Mouse (Mus musculus) MEL (cell line): ENCODE measurements around the gene Fbxl16. TPM values are rescaled to one million over a fixed set of nuclear protein-coding genes. Genes with fewer than 3 reads are reported as not detected.
A peak's percentile ranks its signal among the peaks of the same experiment; 100 is the strongest.

Source experiments
- DNase-seq: peaks from one replicate; pipeline ENCODE4 v3.0.0; 2011; ENCODE audit warnings: low read depth, low spot score
- H3K27ac ChIP-seq: 2 replicates; pipeline ENCODE4 v1.5.1; 2012; ENCODE audit warnings: low read depth, mild to moderate bottlenecking, control low read depth, low read length, moderate library complexity; ENCODE audit not compliant: control insufficient read depth
- H3K27me3 ChIP-seq, 2 experiments: fragments of 150-350 bp in 1 of 2; sonication (generic) in 1 of 2; 2 replicates each; pipeline ENCODE4 v1.6.1; 2012; ENCODE audit warnings: low read length in 2 of 2, mild to moderate bottlenecking in 2 of 2, improper control_type of control experiment in 1 of 2, moderate library complexity in 1 of 2; ENCODE audit not compliant: insufficient read depth in 2 of 2, control insufficient read depth in 1 of 2
- H3K36me3 ChIP-seq, 2 experiments: 2 replicates each; pipeline ENCODE4 v1.6.1; 2012 to 2014; ENCODE audit warnings: low read length in 2 of 2, improper control_type of control experiment in 1 of 2, inconsistent platforms in 1 of 2, mild to moderate bottlenecking in 1 of 2; ENCODE audit not compliant: insufficient read depth in 2 of 2, control insufficient read depth in 1 of 2
- H3K4me1 ChIP-seq, 2 experiments: fragments of 150-350 bp in 1 of 2; sonication (generic) in 1 of 2; 2 replicates each; pipeline ENCODE4 v1.6.1; 2012; ENCODE audit warnings: low read length in 2 of 2, improper control_type of control experiment in 1 of 2, mild to moderate bottlenecking in 1 of 2; ENCODE audit not compliant: insufficient read depth in 2 of 2, control insufficient read depth in 1 of 2
- H3K4me3 ChIP-seq, 2 experiments: fragments of 150-350 bp in 1 of 2; sonication (generic) in 1 of 2; 2 replicates each; pipeline ENCODE4 v1.5.1; 2012; ENCODE audit warnings: low read depth in 2 of 2, low read length in 2 of 2, mild to moderate bottlenecking in 2 of 2, moderate library complexity in 2 of 2, control low read depth in 1 of 2, improper control_type of control experiment in 1 of 2; ENCODE audit not compliant: control insufficient read depth in 1 of 2, insufficient read depth in 1 of 2
- H3K79me2 ChIP-seq: 2 replicates; pipeline ENCODE4 v1.6.1; 2012; ENCODE audit warnings: mild to moderate bottlenecking, low read length, moderate library complexity; ENCODE audit not compliant: control insufficient read depth, poor library complexity, insufficient read depth
- H3K9ac ChIP-seq: 2 replicates; pipeline ENCODE4 v1.6.1; 2012; ENCODE audit warnings: low read depth, mild to moderate bottlenecking, control low read depth, low read length, moderate library complexity; ENCODE audit not compliant: control insufficient read depth, poor library complexity, severe bottlenecking
- H3K9me3 ChIP-seq: fragments of 150-350 bp; sonication (generic); replicated peaks from 2 replicates; pipeline ENCODE4 v1.6.1; 2012; ENCODE audit warnings: mild to moderate bottlenecking, low read length, improper control_type of control experiment, moderate library complexity; ENCODE audit not compliant: insufficient read depth
- BHLHE40 ChIP-seq: IDR thresholded peaks from 2 replicates; pipeline ENCODE4 v1.6.1; 2012; ENCODE audit warnings: low read depth, mild to moderate bottlenecking, inconsistent platforms, low read length, improper control_type of control experiment, borderline replicate concordance
- CHD2 ChIP-seq: IDR thresholded peaks from 2 replicates; pipeline ENCODE4 v1.6.1; 2011; ENCODE audit warnings: low read length, improper control_type of control experiment
- CTCF ChIP-seq, 3 experiments: IDR thresholded peaks in 2 of 3; conservative IDR thresholded peaks in 1 of 3; 2 replicates each; pipeline ENCODE4 v1.5.1; 2011 to 2012; ENCODE audit warnings: low read length in 3 of 3, low read depth in 2 of 3, mild to moderate bottlenecking in 2 of 3, improper control_type of control experiment in 1 of 3, inconsistent platforms in 1 of 3, mixed read lengths in 1 of 3, moderate library complexity in 1 of 3; ENCODE audit not compliant: control insufficient read depth in 1 of 3, insufficient read depth in 1 of 3, poor library complexity in 1 of 3, severe bottlenecking in 1 of 3
- E2F4 ChIP-seq: IDR thresholded peaks from 2 replicates; pipeline ENCODE4 v1.6.1; 2011; ENCODE audit warnings: low read depth, low read length, improper control_type of control experiment, borderline replicate concordance
- ELF1 ChIP-seq: IDR thresholded peaks from 2 replicates; pipeline ENCODE4 v1.6.1; 2014; ENCODE audit warnings: low read depth, mild to moderate bottlenecking, inconsistent platforms, low read length, improper control_type of control experiment, moderate library complexity
- ETS1 ChIP-seq: IDR thresholded peaks from 2 replicates; pipeline ENCODE4 v1.6.1; 2012; ENCODE audit warnings: low read depth, mild to moderate bottlenecking, inconsistent platforms, low read length, improper control_type of control experiment, moderate library complexity
- HCFC1 ChIP-seq: IDR thresholded peaks from 2 replicates; pipeline ENCODE4 v1.6.1; 2012; ENCODE audit warnings: low read depth, mild to moderate bottlenecking, inconsistent platforms, low read length, improper control_type of control experiment, moderate library complexity
- JUND ChIP-seq: IDR thresholded peaks from 2 replicates; pipeline ENCODE4 v1.6.1; 2011; ENCODE audit warnings: low read depth, mild to moderate bottlenecking, improper control_type of control experiment, low read length
- KAT2A ChIP-seq: conservative IDR thresholded peaks from 2 replicates; pipeline ENCODE4 v1.6.1; 2012; ENCODE audit warnings: low read depth, low read length, improper control_type of control experiment, inconsistent platforms
- MAFK ChIP-seq: IDR thresholded peaks from 2 replicates; pipeline ENCODE4 v1.6.1; 2011; ENCODE audit warnings: low read depth, mild to moderate bottlenecking, low read length, improper control_type of control experiment, borderline replicate concordance
- MAX ChIP-seq: IDR thresholded peaks from 2 replicates; pipeline ENCODE4 v1.6.1; 2011; ENCODE audit warnings: low read length, improper control_type of control experiment
- MAZ ChIP-seq: IDR thresholded peaks from 2 replicates; pipeline ENCODE4 v1.6.1; 2012; ENCODE audit warnings: low read depth, mild to moderate bottlenecking, inconsistent platforms, low read length, improper control_type of control experiment
- MEF2A ChIP-seq: IDR thresholded peaks from 2 replicates; pipeline ENCODE4 v1.6.1; 2014; ENCODE audit warnings: low read depth, mild to moderate bottlenecking, inconsistent platforms, low read length, improper control_type of control experiment; ENCODE audit not compliant: poor library complexity, insufficient replicate concordance, severe bottlenecking; ENCODE audit errors: extremely low read depth
- MXI1 ChIP-seq: IDR thresholded peaks from 2 replicates; pipeline ENCODE4 v1.6.1; 2011; ENCODE audit warnings: mild to moderate bottlenecking, low read depth, low read length, improper control_type of control experiment
- MYB ChIP-seq: IDR thresholded peaks from 2 replicates; pipeline ENCODE4 v1.6.1; 2011; ENCODE audit warnings: mild to moderate bottlenecking, low read depth, low read length, improper control_type of control experiment
- MYC ChIP-seq: IDR thresholded peaks from 2 replicates; pipeline ENCODE4 v1.6.1; 2011; ENCODE audit warnings: low read depth, mild to moderate bottlenecking, low read length, improper control_type of control experiment, moderate library complexity
- NELFE ChIP-seq: IDR thresholded peaks from 2 replicates; pipeline ENCODE4 v1.6.1; 2011; ENCODE audit warnings: low read depth, low read length, improper control_type of control experiment
- NRF1 ChIP-seq: IDR thresholded peaks from 2 replicates; pipeline ENCODE4 v1.6.1; 2014; ENCODE audit warnings: low read depth, mild to moderate bottlenecking, inconsistent platforms, low read length, improper control_type of control experiment, moderate library complexity; ENCODE audit not compliant: poor library complexity, insufficient read depth, severe bottlenecking
- POLR2A ChIP-seq, 2 experiments: IDR thresholded peaks; 2 replicates each; pipeline ENCODE4 v1.6.1; 2011 to 2012; ENCODE audit warnings: low read length in 2 of 2, mild to moderate bottlenecking in 2 of 2, control low read depth in 1 of 2, improper control_type of control experiment in 1 of 2, low read depth in 1 of 2, moderate library complexity in 1 of 2; ENCODE audit not compliant: control insufficient read depth in 1 of 2, insufficient read depth in 1 of 2, poor library complexity in 1 of 2
- POLR2AphosphoS2 ChIP-seq: IDR thresholded peaks from 2 replicates; pipeline ENCODE4 v1.6.1; 2011; ENCODE audit warnings: low read length, improper control_type of control experiment
- POLR2AphosphoS5 ChIP-seq: IDR thresholded peaks from 2 replicates; pipeline ENCODE4 v1.6.1; 2012; ENCODE audit warnings: low read depth, borderline replicate concordance, mild to moderate bottlenecking, inconsistent platforms, low read length, moderate library complexity, mixed read lengths
- RAD21 ChIP-seq: IDR thresholded peaks from 2 replicates; pipeline ENCODE4 v1.6.1; 2011; ENCODE audit warnings: mild to moderate bottlenecking, low read depth, low read length, improper control_type of control experiment
- SIN3A ChIP-seq: IDR thresholded peaks from 2 replicates; pipeline ENCODE4 v1.6.1; 2012; ENCODE audit warnings: low read length, improper control_type of control experiment, inconsistent platforms
- SMC3 ChIP-seq: IDR thresholded peaks from 2 replicates; pipeline ENCODE4 v1.6.1; 2011; ENCODE audit warnings: low read depth, low read length, improper control_type of control experiment
- TCF12 ChIP-seq: IDR thresholded peaks from 2 replicates; pipeline ENCODE4 v1.6.1; 2014; ENCODE audit warnings: low read depth, mild to moderate bottlenecking, inconsistent platforms, low read length, improper control_type of control experiment, moderate library complexity
- UBTF ChIP-seq: IDR thresholded peaks from 2 replicates; pipeline ENCODE4 v1.6.1; 2012; ENCODE audit warnings: low read depth, mild to moderate bottlenecking, inconsistent platforms, low read length, improper control_type of control experiment, moderate library complexity, borderline replicate concordance; ENCODE audit not compliant: insufficient read depth
- USF1 ChIP-seq: IDR thresholded peaks from 2 replicates; pipeline ENCODE4 v1.6.1; 2014; ENCODE audit warnings: low read depth, mild to moderate bottlenecking, inconsistent platforms, low read length, improper control_type of control experiment, moderate library complexity
- USF2 ChIP-seq, 2 experiments: IDR thresholded peaks; 2 replicates each; pipeline ENCODE4 v1.6.1; 2011 to 2012; ENCODE audit warnings: improper control_type of control experiment in 2 of 2, low read length in 2 of 2, borderline replicate concordance in 1 of 2, inconsistent platforms in 1 of 2, low read depth in 1 of 2, mild to moderate bottlenecking in 1 of 2; ENCODE audit not compliant: insufficient read depth in 1 of 2
- ZC3H11A ChIP-seq: IDR thresholded peaks from 2 replicates; pipeline ENCODE4 v1.6.1; 2012; ENCODE audit warnings: low read depth, mild to moderate bottlenecking, inconsistent platforms, low read length, improper control_type of control experiment
- ZKSCAN1 ChIP-seq: IDR thresholded peaks from 2 replicates; pipeline ENCODE4 v1.6.1; 2012; ENCODE audit warnings: low read depth, mild to moderate bottlenecking, inconsistent platforms, low read length, improper control_type of control experiment, moderate library complexity
- ZMIZ1 ChIP-seq: IDR thresholded peaks from 2 replicates; pipeline ENCODE4 v1.6.1; 2012; ENCODE audit warnings: low read depth, mild to moderate bottlenecking, inconsistent platforms, low read length, improper control_type of control experiment, moderate library complexity
- ZNF384 ChIP-seq: IDR thresholded peaks from 2 replicates; pipeline ENCODE4 v1.6.1; 2012; ENCODE audit warnings: low read depth, mild to moderate bottlenecking, inconsistent platforms, low read length, improper control_type of control experiment
- polyA plus RNA-seq, 2 experiments: library from polyadenylated mRNA; stranded (reverse) in 1 of 2; unstranded in 1 of 2; fragments of >175 nt in 1 of 2; fragments of >200 nt in 1 of 2; gene quantifications; 2 replicates each; pipeline versions ENCODE4 v1.2.1 to v1.2.4; 2012; ENCODE audit warnings: low replicate concordance in 2 of 2, low read depth in 1 of 2; ENCODE audit not compliant: insufficient read length in 2 of 2, insufficient read depth in 1 of 2, missing spikeins in 1 of 2
- total RNA-seq: library from RNA; depleted of rRNA; stranded (reverse); fragments of 300-350 nt; gene quantifications from 2 replicates; pipeline ENCODE4 v1.2.3, GENCODE M21; 2012

Fbxl16 gene
- total and polyA plus RNA-seq, 3 experiments, result 0.11 TPM; not detected in 2

GRCm38 (mm10) chr17:25832436-25833290 lies 23.8 kb downstream of the Fbxl16 start:
- peak; percentile 78; the same call in 1 of the 2 replicates for TF ChIP-seq SIN3A
- TF ChIP-seq E2F4, result no peak
- TF ChIP-seq RAD21, result no peak
- TF ChIP-seq HCFC1, result peak; percentile 84
- TF ChIP-seq POLR2AphosphoS2, result peak; percentile 93
- 0 out of 2 replicates have a peak, but pooled peaks have one; percentile 36 for TF ChIP-seq UBTF
- no peak; the same call in 1 of the 2 replicates for TF ChIP-seq CHD2
- TF ChIP-seq MYB, result no peak
- TF ChIP-seq MAX, result peak; percentile 87
- no peak for TF ChIP-seq SMC3
- TF ChIP-seq MXI1, result peak; percentile 89
- TF ChIP-seq CTCF (IDR thresholded peaks at IDR 0.05 in 2 of 3, conservative IDR thresholded peaks at IDR 0.05 in 1 of 3; ENCODE audit: control insufficient read depth in 1 of 3, insufficient read depth in 1 of 3, low read depth in 2 of 3, low read length in 3 of 3, poor library complexity in 1 of 3, severe bottlenecking in 1 of 3), result 0 out of 6 replicates have a peak, but pooled peaks of 1 of the 3 experiments have one; percentile 8
- no peak for TF ChIP-seq ZKSCAN1
- peak; percentile 25; the same call in 1 of the 2 replicates for TF ChIP-seq MAZ
- TF ChIP-seq USF1, result peak; percentile 97
- TF ChIP-seq KAT2A, result no peak; the same call in 1 of the 2 replicates
- peak; percentile 89 for TF ChIP-seq ELF1
- peak in 1 of 2 experiments; percentile 83; a peak in 2 of 4 replicates for TF ChIP-seq USF2 (IDR thresholded peaks at IDR 0.05; ENCODE audit: borderline replicate concordance in 1 of 2, insufficient read depth in 1 of 2, low read depth in 1 of 2, low read length in 2 of 2)
- TF ChIP-seq MEF2A, result no peak
- TF ChIP-seq NRF1, result peak; percentile 39; the same call in 1 of the 2 replicates
- TF ChIP-seq ZMIZ1, result peak; percentile 84
- no peak for TF ChIP-seq POLR2AphosphoS5
- TF ChIP-seq ETS1, result peak; percentile 41; the same call in 1 of the 2 replicates
- no peak for TF ChIP-seq ZNF384
- TF ChIP-seq ZC3H11A, result no peak
- no peak for TF ChIP-seq MAFK
- TF ChIP-seq NELFE, result peak; percentile 93
- TF ChIP-seq JUND, result no peak
- peak; percentile 42; the same call in 1 of the 2 replicates for TF ChIP-seq MYC
- peak; percentile 95 for TF ChIP-seq BHLHE40
- peak; percentile 55 for TF ChIP-seq TCF12
- TF ChIP-seq POLR2A (IDR thresholded peaks at IDR 0.05; ENCODE audit: control insufficient read depth in 1 of 2, insufficient read depth in 1 of 2, low read depth in 1 of 2, low read length in 2 of 2, poor library complexity in 1 of 2), result peak; percentile 73 to 86
- peak overlapping the region; percentile 95 for H3K9ac ChIP-seq

More at GRCm38 (mm10) chr17:25832436-25833290, 23.8 kb downstream of the Fbxl16 start:
- Histone ChIP-seq H3K4me1 (peaks cover 2 to 37% of the 10 kb centered on the region in 2 experiments; a peak in 3 of 4 replicates), H3K4me3 (peak overlapping the region; percentile 80 to 87), H3K36me3 (peaks cover 0 to 13% of the 10 kb centered on the region in 2 experiments; a peak in 2 of 4 replicates), H3K79me2 (peaks cover 52% of the 10 kb centered on the region), H3K9me3 (no peaks in the 10 kb centered on the region), H3K27me3 (no peaks in the 10 kb centered on the region), H3K27ac (peak overlapping the region; percentile 82)
- DNase-seq, result peak; percentile 99
